Mouse (Mus musculus) bone marrow macrophage, adult 2 months (primary cell): ENCODE results near the gene Pik3r4. TPM values are rescaled to one million over a fixed set of nuclear protein-coding genes. Genes with fewer than 3 reads are reported as not detected.

Experiments used
- H3K27ac ChIP-seq: 2 replicates; pipeline ENCODE4 v1.5.1; 2012; ENCODE audit warnings: low read depth, low read length; ENCODE audit not compliant: insufficient read depth
- H3K4me1 ChIP-seq: 2 replicates; pipeline ENCODE4 v1.6.1; 2012; ENCODE audit warnings: low read length; ENCODE audit not compliant: control insufficient read depth, insufficient read depth
- H3K4me3 ChIP-seq: 2 replicates; pipeline ENCODE4 v1.5.1; 2012; ENCODE audit warnings: mild to moderate bottlenecking, low read length, moderate library complexity; ENCODE audit not compliant: insufficient read depth
- CTCF ChIP-seq: IDR thresholded peaks from 2 replicates; pipeline ENCODE4 v1.5.1; 2012; ENCODE audit warnings: low read depth, mild to moderate bottlenecking, low read length, moderate library complexity
- POLR2A ChIP-seq: IDR thresholded peaks from 2 replicates; pipeline ENCODE4 v1.6.1; 2012; ENCODE audit warnings: mild to moderate bottlenecking, low read depth, low read length, borderline replicate concordance
- polyA plus RNA-seq: library from polyadenylated mRNA; stranded (reverse); fragments of >200 nt; gene quantifications from 2 replicates; pipeline ENCODE4 v1.2.4, GENCODE M21; 2012; ENCODE audit not compliant: missing spikeins, insufficient read depth, insufficient read length

Gene Pik3r4
- polyA plus RNA-seq, 1 experiment, result 27.1 TPM

DNA sequence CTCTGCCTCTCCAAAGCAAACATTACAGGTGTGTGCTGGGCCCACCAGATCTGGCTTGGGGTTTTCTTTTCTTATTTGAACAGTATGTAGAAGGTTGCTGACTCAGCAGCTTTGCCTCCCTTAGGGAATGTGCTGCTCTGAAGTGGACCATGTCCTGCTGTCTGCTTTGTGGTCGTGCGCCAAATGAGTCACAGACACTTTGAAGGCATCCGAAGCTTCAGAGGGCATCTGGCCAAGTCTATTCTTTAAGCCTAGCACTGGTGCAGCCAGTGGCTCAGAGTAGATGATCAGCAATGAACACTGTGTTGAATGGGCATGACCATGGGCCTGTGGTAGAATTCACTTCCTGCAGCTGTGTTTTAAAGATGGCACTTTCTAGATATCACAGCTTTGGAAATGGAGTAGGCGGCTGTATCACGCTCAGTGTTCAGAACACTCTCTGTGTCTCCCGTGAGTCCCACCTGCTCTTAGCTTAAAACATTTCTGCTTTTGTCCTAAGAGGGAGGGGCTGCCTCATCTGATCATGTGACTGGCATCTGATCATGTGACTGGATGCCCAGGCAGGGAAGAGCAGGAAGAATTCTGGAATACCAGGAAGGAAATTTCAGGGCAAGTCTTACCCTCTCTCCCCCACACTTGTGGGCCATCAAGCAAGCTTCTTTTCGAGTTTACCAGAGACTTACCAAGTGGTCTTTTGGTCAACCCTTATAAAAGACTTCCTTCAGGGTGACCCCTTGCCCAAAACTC lies 54.2 kb downstream of the Pik3r4 start:
- TF ChIP-seq POLR2A (no peak), CTCF (no peak)
- Histone ChIP-seq H3K4me1 (no peaks in the 10 kb centered on the region), H3K4me3 (no peak overlapping the region), H3K27ac (no peak overlapping the region)

DNA sequence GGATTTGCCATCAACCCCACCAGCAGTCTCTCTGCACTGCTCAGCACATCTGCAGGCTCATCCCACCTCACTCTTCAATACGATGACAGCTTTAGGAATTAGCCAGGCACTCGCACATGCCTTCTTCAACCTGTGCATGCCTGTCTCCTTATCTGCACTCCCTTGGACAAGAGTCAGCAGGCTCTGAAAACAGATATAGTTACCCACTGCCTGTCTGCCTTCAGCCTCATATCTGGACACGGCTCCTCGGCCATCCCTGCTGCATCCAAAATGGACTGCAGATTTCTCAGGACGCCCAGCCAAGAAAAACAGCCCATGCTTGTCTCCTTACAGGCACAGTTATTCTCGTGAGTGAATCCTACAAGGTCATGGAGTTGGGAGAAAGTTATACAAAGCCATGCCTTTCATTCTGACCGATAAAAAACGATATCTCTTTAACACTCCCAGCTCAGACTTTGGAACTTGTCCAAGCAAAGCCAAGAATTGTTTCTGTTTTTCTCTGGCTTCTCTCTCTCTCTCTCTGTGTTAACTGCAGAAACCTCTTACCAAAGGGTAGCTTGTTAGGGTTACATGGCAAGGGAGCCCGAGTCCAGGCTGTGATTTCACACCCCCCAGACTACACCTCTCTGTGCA lies 55.1 kb downstream of the Pik3r4 start:
- TF ChIP-seq CTCF (no peak), POLR2A (no peak)
- Histone ChIP-seq H3K4me1 (no peaks in the 10 kb centered on the region), H3K4me3 (no peak overlapping the region), H3K27ac (no peak overlapping the region)

DNA sequence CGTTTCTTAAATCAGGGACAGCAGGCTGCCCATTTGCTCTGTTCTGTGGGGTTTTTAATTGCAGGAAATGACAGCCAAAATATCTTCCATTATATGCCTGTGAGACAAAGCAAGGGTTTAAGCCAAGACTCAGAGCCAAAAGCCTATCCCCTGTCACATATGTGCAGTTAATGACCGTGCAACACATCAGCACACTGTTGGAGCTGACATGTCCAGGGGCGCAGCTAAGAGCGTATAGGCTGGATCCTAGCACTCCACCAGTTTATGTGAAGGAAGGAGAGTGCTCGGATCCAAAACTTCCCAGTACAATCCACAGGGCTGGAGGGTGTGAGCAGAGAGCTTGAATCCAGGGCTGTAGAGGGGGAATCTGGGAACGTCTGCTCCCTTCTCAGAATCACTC lies 57.9 kb downstream of the Pik3r4 start:
- Histone ChIP-seq H3K4me3 (no peak overlapping the region), H3K4me1 (no peaks in the 10 kb centered on the region), H3K27ac (no peak overlapping the region)
- TF ChIP-seq CTCF (no peak), POLR2A (no peak)

DNA sequence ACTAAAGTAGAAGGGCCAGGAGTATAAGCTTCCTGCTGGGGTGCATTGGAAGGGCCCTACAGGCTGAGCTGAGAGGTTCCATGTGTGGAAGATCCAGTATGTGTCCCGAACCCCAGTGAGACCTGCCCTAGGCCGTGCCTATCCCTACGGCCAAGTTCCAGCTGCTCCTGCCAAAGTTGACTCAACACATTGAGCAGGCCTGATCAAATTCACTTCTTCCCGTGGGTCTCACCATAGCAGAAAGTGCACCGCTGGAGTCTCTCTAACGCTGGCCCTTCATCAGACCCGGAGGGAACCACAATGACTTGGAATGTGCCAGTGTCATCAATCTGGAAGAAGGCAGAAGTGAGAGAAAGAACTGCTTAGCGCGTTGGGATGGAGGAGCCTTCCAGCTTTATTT lies 59.2 kb downstream of the Pik3r4 start:
- H3K4me1 ChIP-seq, result no peaks in the 10 kb centered on the region
- no peak overlapping the region for H3K27ac ChIP-seq
- TF ChIP-seq CTCF (no peak), POLR2A (no peak)
- H3K4me3 ChIP-seq, result no peak overlapping the region

DNA sequence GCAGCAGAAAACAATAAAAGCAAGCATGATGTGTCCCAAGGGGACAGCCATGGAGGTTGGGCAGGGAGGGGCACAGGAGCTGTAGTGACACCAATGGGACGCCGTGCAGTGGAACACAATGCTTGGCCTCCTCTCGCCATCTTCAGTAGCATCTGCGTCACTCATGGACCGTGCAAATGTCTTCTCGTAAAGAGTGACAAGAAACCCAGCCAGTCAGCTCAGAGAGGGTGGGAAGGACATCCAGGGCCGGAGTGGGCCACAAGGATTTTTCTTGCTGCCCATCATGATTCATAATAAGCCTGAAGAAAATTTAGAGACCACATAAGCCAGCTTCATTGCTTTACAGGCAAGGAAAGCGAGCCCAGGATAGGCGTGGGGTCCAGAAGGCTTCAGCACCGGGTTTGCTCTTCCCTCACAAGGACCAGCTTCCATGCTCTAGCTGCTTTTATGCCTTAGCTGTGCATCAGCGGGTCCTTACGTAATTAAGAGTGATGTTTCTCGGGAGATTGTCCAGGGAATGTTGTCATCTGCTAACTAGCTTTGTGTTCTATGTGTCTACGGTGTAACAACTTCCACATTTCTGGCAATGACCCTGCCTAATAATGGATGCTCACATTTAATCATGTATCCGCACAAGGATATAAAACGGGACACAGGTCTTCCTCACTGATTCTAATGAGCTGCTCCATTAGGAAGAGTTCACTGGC lies 61.6 kb downstream of the Pik3r4 start:
- no peaks in the 10 kb centered on the region for H3K4me1 ChIP-seq
- H3K27ac ChIP-seq, result no peak overlapping the region
- TF ChIP-seq CTCF (no peak), POLR2A (no peak)
- H3K4me3 ChIP-seq, result no peak overlapping the region

DNA sequence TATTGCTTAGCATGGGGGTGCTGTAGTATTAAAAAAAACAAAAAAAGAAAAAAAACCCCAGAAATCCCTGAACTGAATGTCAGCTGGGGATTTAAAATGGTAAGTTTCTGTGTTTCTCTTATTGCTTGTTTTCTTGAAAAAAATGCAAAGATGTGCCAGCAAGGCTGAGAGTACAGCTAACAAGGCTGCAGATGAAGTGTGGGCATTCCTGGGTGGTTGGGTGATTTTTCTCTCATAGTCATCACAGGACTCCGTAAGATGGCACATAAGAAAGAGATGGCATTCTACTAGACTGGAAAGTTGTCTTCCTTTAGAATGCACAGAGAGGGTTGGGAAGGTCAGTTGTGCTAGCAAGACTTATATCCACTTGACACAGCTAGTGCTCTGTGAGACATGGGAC lies 62.2 kb downstream of the Pik3r4 start:
- Histone ChIP-seq H3K4me3 (no peak overlapping the region), H3K4me1 (no peaks in the 10 kb centered on the region), H3K27ac (no peak overlapping the region)
- TF ChIP-seq CTCF (no peak), POLR2A (no peak)

DNA sequence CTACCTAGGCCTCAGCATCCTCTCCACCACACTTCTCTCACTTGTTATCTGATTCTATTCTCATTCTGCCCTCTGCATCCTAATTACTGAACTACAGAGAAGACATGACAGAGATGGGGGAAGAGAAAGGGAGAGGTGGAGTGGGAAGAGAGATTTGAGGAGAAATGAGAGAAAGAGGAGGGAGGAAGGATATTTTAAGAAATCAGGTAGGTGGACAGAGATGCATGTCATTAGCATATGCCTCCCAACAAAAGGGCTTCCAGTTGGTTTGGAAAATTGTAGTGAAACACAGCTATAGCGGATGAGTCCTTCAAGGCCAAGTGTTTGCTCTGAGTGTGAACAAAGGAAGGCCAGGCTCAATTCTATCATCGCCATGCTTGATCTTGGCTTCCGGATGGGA lies 69.3 kb downstream of the Pik3r4 start:
- TF ChIP-seq CTCF (no peak), POLR2A (no peak)
- Histone ChIP-seq H3K4me3 (no peak overlapping the region), H3K27ac (no peak overlapping the region), H3K4me1 (no peaks in the 10 kb centered on the region)

DNA sequence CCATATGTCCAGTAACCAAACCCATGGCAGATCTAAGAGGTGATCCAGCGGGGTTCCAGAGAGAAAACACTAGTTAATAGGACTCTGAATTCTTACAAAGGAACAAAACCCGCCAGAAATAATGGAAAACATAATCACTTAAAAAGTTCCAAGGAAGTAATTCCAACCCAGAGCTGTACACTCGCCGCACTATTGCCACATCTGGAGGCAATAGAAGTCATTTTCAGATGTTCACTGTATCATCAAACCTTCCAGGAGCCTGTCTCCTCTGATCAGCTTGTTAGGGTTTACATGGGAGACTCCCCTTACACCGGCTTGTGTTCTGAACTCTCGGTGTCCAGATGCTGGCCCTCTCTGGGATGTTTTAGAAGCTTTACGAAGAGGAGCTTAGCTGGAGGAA lies 76.6 kb downstream of the Pik3r4 start:
- TF ChIP-seq CTCF (no peak), POLR2A (no peak)

DNA sequence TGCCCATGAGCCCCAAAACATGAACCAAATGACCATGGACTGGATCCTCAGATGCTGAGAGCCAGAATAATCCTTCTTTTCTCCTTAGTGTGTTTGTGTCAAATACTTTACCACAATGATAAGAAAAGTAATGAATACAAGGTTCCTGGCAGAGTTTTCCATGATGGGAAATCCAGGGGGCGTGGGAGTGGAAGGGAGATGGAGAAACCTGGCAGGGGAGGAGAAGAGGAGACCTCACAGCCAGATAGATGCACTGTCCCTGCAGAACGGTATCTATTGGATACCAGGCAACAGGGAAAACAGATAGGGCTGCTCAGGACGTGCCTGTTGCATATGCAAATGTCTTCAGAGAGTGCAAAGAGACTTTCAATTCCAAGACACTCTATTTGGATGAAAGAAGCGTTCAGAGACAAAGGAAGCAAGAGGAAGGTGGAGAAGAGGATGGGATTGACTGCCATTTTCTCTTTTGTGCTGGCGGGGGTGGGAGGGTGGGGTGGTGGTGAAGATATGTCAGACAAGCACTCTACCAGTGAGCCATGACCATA lies 77.1 kb downstream of the Pik3r4 start:
- TF ChIP-seq CTCF, result no peak
- no peak for TF ChIP-seq POLR2A
- H3K27ac ChIP-seq, result no peak overlapping the region
- no peak overlapping the region for H3K4me3 ChIP-seq
- H3K4me1 ChIP-seq, result no peaks in the 10 kb centered on the region

More for the DNA sequence above, 76.6 kb downstream of the Pik3r4 start:
- H3K4me1 ChIP-seq, result no peaks in the 10 kb centered on the region
- no peak overlapping the region for H3K4me3 ChIP-seq
- no peak overlapping the region for H3K27ac ChIP-seq

DNA sequence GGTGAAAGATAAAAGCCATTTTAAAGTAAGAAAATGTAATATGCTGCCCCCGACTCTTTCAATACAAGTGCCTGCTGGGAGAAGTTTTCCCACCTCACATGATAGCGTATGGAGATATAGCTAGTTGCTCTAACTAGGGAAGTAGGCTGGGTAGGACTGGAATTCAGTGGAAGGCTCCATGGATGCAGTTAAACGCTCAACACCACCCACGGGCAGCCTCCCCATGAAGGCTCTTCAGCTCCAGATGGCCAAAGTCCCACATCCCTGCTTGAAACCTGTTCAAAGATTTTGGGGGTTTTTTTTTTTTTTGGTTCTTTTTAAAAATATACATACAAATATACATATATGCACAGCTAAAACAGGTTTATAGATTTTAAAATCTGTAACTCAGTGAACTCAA lies 77.7 kb downstream of the Pik3r4 start:
- no peak for TF ChIP-seq CTCF
- TF ChIP-seq POLR2A, result no peak
- Histone ChIP-seq H3K4me3 (no peak overlapping the region), H3K27ac (no peak overlapping the region), H3K4me1 (no peaks in the 10 kb centered on the region)
